Mouse (Mus musculus): ENCODE data around the gene Zbp1. TPM values are rescaled to one million over a fixed set of nuclear protein-coding genes. Genes with fewer than 3 reads are reported as not detected.

Gene Zbp1
- polyA plus RNA-seq, 1 experiment from 2014 or later = 4.9 TPM

DNA sequence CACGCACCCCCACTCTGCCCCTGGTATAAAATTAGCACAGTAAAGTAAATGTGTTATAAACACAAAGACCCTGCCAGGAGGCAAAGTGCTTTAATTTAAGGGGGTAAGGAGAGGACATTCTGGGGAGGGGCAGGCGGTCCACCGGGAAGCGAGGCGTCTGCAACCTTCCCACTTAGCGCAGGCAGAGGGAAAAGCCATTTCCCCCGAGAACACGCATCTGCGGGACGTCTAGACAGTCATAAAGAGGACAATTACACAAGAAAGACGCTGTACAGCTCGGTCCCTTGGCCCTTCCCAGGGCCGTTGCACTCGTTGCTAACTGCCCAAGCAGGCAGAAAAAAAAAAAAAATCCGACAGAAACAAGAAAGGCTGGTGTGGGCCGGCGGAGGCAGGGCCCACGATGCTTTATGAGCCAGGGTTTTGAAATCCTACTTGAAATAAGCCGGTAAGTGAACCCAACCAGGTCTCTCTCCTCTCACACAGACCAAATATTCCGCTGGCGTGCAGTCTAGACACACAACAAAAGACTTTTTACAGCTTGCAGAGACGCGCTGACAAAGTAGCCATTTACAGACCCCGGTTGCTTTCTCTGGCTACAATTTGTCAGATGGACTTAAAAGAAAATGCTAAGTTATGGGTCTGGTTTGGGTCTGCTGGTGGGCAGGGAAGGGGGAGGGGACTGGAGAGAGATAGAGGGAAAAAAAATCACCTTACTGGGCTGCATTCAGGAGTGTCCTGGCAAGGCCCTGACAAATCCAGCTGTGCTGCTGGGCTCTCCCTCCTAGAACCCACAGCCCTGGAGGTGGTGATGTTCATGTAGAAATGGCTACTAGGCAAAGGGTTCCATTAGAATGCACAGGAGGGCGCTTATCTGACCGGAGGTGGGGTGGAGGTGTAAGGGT is 35.3 kb upstream of the Zbp1 start:
- no peaks in the 10 kb centered on the region for H3K27me3 ChIP-seq (ENCODE audit: insufficient read depth, low read length)
- no peaks in the 10 kb centered on the region for H3K4me1 ChIP-seq (ENCODE audit: insufficient read depth)
- H3K36me3 ChIP-seq (replicated peaks; ENCODE audit: insufficient read depth, low read length) = no peaks in the 10 kb centered on the region
- H3K9me3 ChIP-seq (ENCODE audit: low read length) = no peaks in the 10 kb centered on the region
- no peak for DNase-seq
- H3K9ac ChIP-seq (replicated peaks) = no peak overlapping the region
- 60% methylated on average over 26 of the region's 26 CpGs for WGBS (ENCODE audit: insufficient replicate concordance)
- no peak for TF ChIP-seq CTCF (IDR thresholded peaks at IDR 0.05; ENCODE audit: low read depth)
- TF ChIP-seq EP300 (IDR thresholded peaks at IDR 0.05; ENCODE audit: low read depth) = no peak
- no peak for ATAC-seq
- H3K4me3 ChIP-seq (ENCODE audit: low read depth, low read length) = no peak overlapping the region
- no peak overlapping the region for H3K27ac ChIP-seq (ENCODE audit: low read depth)
- H3K4me2 ChIP-seq (ENCODE audit: low read depth, low read length) = no peak overlapping the region

DNA sequence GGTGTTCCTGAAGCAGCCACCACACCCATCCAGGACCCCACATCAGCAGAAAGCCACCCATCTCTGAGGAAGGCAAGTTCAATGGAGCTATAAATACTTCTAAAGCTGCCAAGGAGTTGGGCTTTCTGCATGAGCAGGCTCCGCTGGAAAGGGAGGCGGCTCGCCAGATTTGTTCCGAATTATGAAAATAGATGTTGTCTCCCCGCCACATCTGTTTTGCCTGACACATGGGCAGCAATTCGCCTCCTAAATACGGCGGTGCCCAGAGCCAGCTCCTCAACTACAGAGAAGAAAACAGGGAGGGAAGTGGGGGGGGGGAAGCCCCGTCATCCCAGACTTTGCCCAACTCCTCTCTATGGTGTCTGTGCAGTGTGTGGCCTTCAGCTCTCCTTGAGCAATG is 33.0 kb upstream of the Zbp1 start:
- Histone ChIP-seq H3K9me3 (ENCODE audit: low read length) (no peaks in the 10 kb centered on the region), H3K9ac (replicated peaks) (no peak overlapping the region), H3K27me3 (ENCODE audit: insufficient read depth, low read length) (0 out of 2 replicates have a peak, but pooled peaks cover under 1% of the 10 kb centered on the region), H3K4me1 (ENCODE audit: insufficient read depth) (no peaks in the 10 kb centered on the region), H3K4me3 (ENCODE audit: low read depth, low read length) (no peak overlapping the region), H3K27ac (ENCODE audit: low read depth) (no peak overlapping the region), H3K4me2 (ENCODE audit: low read depth, low read length) (no peak overlapping the region), H3K36me3 (replicated peaks; ENCODE audit: insufficient read depth, low read length) (no peaks in the 10 kb centered on the region)
- ATAC-seq = no peak
- no peak for DNase-seq
- WGBS (ENCODE audit: insufficient replicate concordance) = 70% methylated on average over 9 of the region's 9 CpGs
- TF ChIP-seq CTCF (IDR thresholded peaks at IDR 0.05; ENCODE audit: low read depth) (no peak), EP300 (IDR thresholded peaks at IDR 0.05; ENCODE audit: low read depth) (no peak)

- DNase-seq (no peak), ATAC-seq (no peak)
- H3K4me1 ChIP-seq (ENCODE audit: insufficient read depth) = no peaks in the 10 kb centered on the region
- no peak overlapping the region for H3K4me2 ChIP-seq (ENCODE audit: low read depth, low read length)
- H3K4me3 ChIP-seq (ENCODE audit: low read depth, low read length) = no peak overlapping the region
- H3K27ac ChIP-seq (ENCODE audit: low read depth) = no peak overlapping the region
- 61% methylated on average over 7 of the region's 7 CpGs for WGBS (ENCODE audit: insufficient replicate concordance)
- no peaks in the 10 kb centered on the region for H3K36me3 ChIP-seq (replicated peaks; ENCODE audit: insufficient read depth, low read length)
- no peak overlapping the region for H3K9ac ChIP-seq (replicated peaks)
- TF ChIP-seq EP300 (IDR thresholded peaks at IDR 0.05; ENCODE audit: low read depth) (no peak), CTCF (IDR thresholded peaks at IDR 0.05; ENCODE audit: low read depth) (no peak)
- H3K9me3 ChIP-seq (ENCODE audit: low read length) = no peaks in the 10 kb centered on the region
- H3K27me3 ChIP-seq (ENCODE audit: insufficient read depth, low read length) = 0 out of 2 replicates have a peak, but pooled peaks cover 3% of the 10 kb centered on the region
Measured at GRCm38 (mm10) chr2:173251133-173251532, 32.4 kb upstream of the Zbp1 start.

GRCm38 (mm10) chr2:173250411-173250810 is 31.7 kb upstream of the Zbp1 start:
- TF ChIP-seq CTCF (IDR thresholded peaks at IDR 0.05; ENCODE audit: low read depth) (no peak), EP300 (IDR thresholded peaks at IDR 0.05; ENCODE audit: low read depth) (no peak)
- Histone ChIP-seq H3K4me3 (ENCODE audit: low read depth, low read length) (no peak overlapping the region), H3K9ac (replicated peaks) (no peak overlapping the region), H3K4me2 (ENCODE audit: low read depth, low read length) (no peak overlapping the region), H3K36me3 (replicated peaks; ENCODE audit: insufficient read depth, low read length) (no peaks in the 10 kb centered on the region), H3K4me1 (ENCODE audit: insufficient read depth) (no peaks in the 10 kb centered on the region), H3K27me3 (ENCODE audit: insufficient read depth, low read length) (0 out of 2 replicates have a peak, but pooled peaks cover 3% of the 10 kb centered on the region), H3K9me3 (ENCODE audit: low read length) (no peaks in the 10 kb centered on the region), H3K27ac (ENCODE audit: low read depth) (no peak overlapping the region)
- 27% methylated on average over 2 of the region's 2 CpGs for WGBS (ENCODE audit: insufficient replicate concordance)
- DNase-seq (no peak), ATAC-seq (no peak)

- Histone ChIP-seq H3K27ac (ENCODE audit: low read depth) (no peak overlapping the region), H3K4me3 (ENCODE audit: low read depth, low read length) (no peak overlapping the region), H3K9ac (replicated peaks) (no peak overlapping the region), H3K4me1 (ENCODE audit: insufficient read depth) (no peaks in the 10 kb centered on the region), H3K4me2 (ENCODE audit: low read depth, low read length) (no peak overlapping the region), H3K36me3 (replicated peaks; ENCODE audit: insufficient read depth, low read length) (no peaks in the 10 kb centered on the region), H3K27me3 (ENCODE audit: insufficient read depth, low read length) (0 out of 2 replicates have a peak, but pooled peaks cover 3% of the 10 kb centered on the region), H3K9me3 (ENCODE audit: low read length) (no peaks in the 10 kb centered on the region)
- TF ChIP-seq EP300 (IDR thresholded peaks at IDR 0.05; ENCODE audit: low read depth) (no peak), CTCF (IDR thresholded peaks at IDR 0.05; ENCODE audit: low read depth) (no peak)
- ATAC-seq = no peak
- WGBS (ENCODE audit: insufficient replicate concordance) = 77% methylated on average over 8 of the region's 8 CpGs
- DNase-seq = no peak
Measured at GRCm38 (mm10) chr2:173249965-173250364, 31.2 kb upstream of the Zbp1 start.

- DNase-seq (no peak), ATAC-seq (no peak)
- Histone ChIP-seq H3K36me3 (replicated peaks; ENCODE audit: insufficient read depth, low read length) (no peaks in the 10 kb centered on the region), H3K9ac (replicated peaks) (no peak overlapping the region), H3K27me3 (ENCODE audit: insufficient read depth, low read length) (0 out of 2 replicates have a peak, but pooled peaks cover 3% of the 10 kb centered on the region), H3K9me3 (ENCODE audit: low read length) (no peaks in the 10 kb centered on the region), H3K4me2 (ENCODE audit: low read depth, low read length) (no peak overlapping the region), H3K27ac (ENCODE audit: low read depth) (no peak overlapping the region), H3K4me1 (ENCODE audit: insufficient read depth) (no peaks in the 10 kb centered on the region), H3K4me3 (ENCODE audit: low read depth, low read length) (no peak overlapping the region)
- WGBS (ENCODE audit: insufficient replicate concordance) = 53% methylated on average over 3 of the region's 3 CpGs
- TF ChIP-seq EP300 (IDR thresholded peaks at IDR 0.05; ENCODE audit: low read depth) = no peak
- TF ChIP-seq CTCF (IDR thresholded peaks at IDR 0.05; ENCODE audit: low read depth) = no peak
Measured at GRCm38 (mm10) chr2:173249386-173249785, 30.7 kb upstream of the Zbp1 start.

Measured in liver, postnatal 0 days (tissue).